Mouse (Mus musculus) liver, embryonic 14.5 days (tissue): ENCODE measurements around the gene Aifm2. TPM values are rescaled to one million over a fixed set of nuclear protein-coding genes. Genes with fewer than 3 reads are reported as not detected.

Experiments used
- ATAC-seq: fragments of 200-750 bp; cut with Nextera tagmentation; 2 replicates; pipeline ENCODE4 v1.8.0; 2017; ENCODE audit warnings: moderate number of reproducible peaks, mild to moderate bottlenecking, moderate library complexity; ENCODE audit not compliant: insufficient read depth
- DNase-seq, 3 experiments: peaks; one replicate each; pipeline ENCODE4 v3.0.0-alpha.2; 2012 to 2013; ENCODE audit warnings: low read depth in 3 of 3, low spot score in 3 of 3
- H3K27ac ChIP-seq: fragments of 300-500 bp; sonication (generic); 2 replicates; pipeline ENCODE4 v1.5.1; 2014; ENCODE audit warnings: moderate library complexity, mild to moderate bottlenecking, control low read depth, inconsistent platforms
- H3K27me3 ChIP-seq: fragments of 300-500 bp; sonication (generic); 2 replicates; pipeline ENCODE4 v1.6.1; 2014; ENCODE audit warnings: mild to moderate bottlenecking, low read length, moderate library complexity; ENCODE audit not compliant: control insufficient read depth, insufficient read depth
- H3K36me3 ChIP-seq: fragments of 300-500 bp; sonication (generic); replicated peaks from 2 replicates; pipeline ENCODE4 v1.6.1; 2014; ENCODE audit warnings: low read depth; ENCODE audit not compliant: control insufficient read depth, insufficient read depth
- H3K4me1 ChIP-seq, 2 experiments: fragments of 200-500 bp in 1 of 2; fragments of 300-500 bp in 1 of 2; sonication (generic) in 1 of 2; replicated peaks; 2 replicates each; pipeline ENCODE4 v1.6.1; 2012 to 2014; ENCODE audit warnings: antibody characterized with exemption in 1 of 2, inconsistent platforms in 1 of 2, low read length in 1 of 2; ENCODE audit not compliant: control insufficient read depth in 2 of 2, insufficient read depth in 2 of 2
- H3K4me2 ChIP-seq: fragments of 300-500 bp; sonication (generic); 2 replicates; pipeline ENCODE4 v1.6.1; 2014; ENCODE audit warnings: low read depth, mild to moderate bottlenecking, control low read depth, moderate library complexity
- H3K4me3 ChIP-seq, 2 experiments: fragments of 200-500 bp in 1 of 2; fragments of 300-500 bp in 1 of 2; sonication (generic) in 1 of 2; 2 replicates each; pipeline ENCODE4 v1.5.1; 2012 to 2014; ENCODE audit warnings: low read depth in 2 of 2, low read length in 2 of 2, mild to moderate bottlenecking in 2 of 2, control low read depth in 1 of 2, inconsistent platforms in 1 of 2, moderate library complexity in 1 of 2; ENCODE audit not compliant: insufficient read depth in 1 of 2
- H3K9ac ChIP-seq: fragments of 300-500 bp; sonication (generic); replicated peaks from 2 replicates; pipeline ENCODE4 v1.6.1; 2014; ENCODE audit warnings: mild to moderate bottlenecking, control low read depth, moderate library complexity
- H3K9me3 ChIP-seq: fragments of 300-500 bp; sonication (generic); 2 replicates; pipeline ENCODE4 v1.6.1; 2016; ENCODE audit warnings: low read length, mixed read lengths; ENCODE audit not compliant: control insufficient read depth
- CTCF ChIP-seq: IDR thresholded peaks from 2 replicates; pipeline ENCODE4 v1.5.1; 2016; ENCODE audit warnings: antibody characterized with exemption, low read depth, control low read depth
- EP300 ChIP-seq: IDR thresholded peaks from 2 replicates; pipeline ENCODE4 v1.6.1; 2016; ENCODE audit warnings: antibody characterized with exemption, low read depth
- WGBS: fragments of 180-500 bp; shearing (Covaris S2); extraction: QIAGEN DNeasy Blood & Tissue Kit; methylation state at CpG from one replicate; pipeline ENCODE4 v1.1.7; 2014; ENCODE audit not compliant: insufficient replicate concordance; 5-methylcytosine and 5-hydroxymethylcytosine counted together
- polyA plus RNA-seq, 2 experiments: library from polyadenylated mRNA; depleted of rRNA in 1 of 2; stranded (reverse) in 1 of 2; unstranded in 1 of 2; fragments of >200 nt; fragmentation: Nextera tagmentation in 1 of 2; extraction: Ambion mirVana in 1 of 2; gene quantifications; 2 replicates each; pipeline versions ENCODE4 v1.2.1 to v1.2.3; 2012 to 2014

The Aifm2 gene
- polyA plus RNA-seq, 2 experiments = 2.1 to 2.7 TPM

GRCm38 (mm10) chr10:61738126-61738525, 23.1 kb downstream of the Aifm2 start:
- DNase-seq = no peak
- no peak overlapping the region for H3K4me2 ChIP-seq
- H3K4me1 ChIP-seq = no peaks in the 10 kb centered on the region
- H3K9ac ChIP-seq = no peak overlapping the region
- H3K27me3 ChIP-seq = no peaks in the 10 kb centered on the region
- TF ChIP-seq EP300 (no peak), CTCF (no peak)
- ATAC-seq = no peak
- no peak overlapping the region for H3K27ac ChIP-seq
- no peaks in the 10 kb centered on the region for H3K9me3 ChIP-seq
- 69% methylated on average over 4 of the region's 4 CpGs for WGBS
- no peak overlapping the region for H3K4me3 ChIP-seq
- H3K36me3 ChIP-seq = no peaks in the 10 kb centered on the region

GRCm38 (mm10) chr10:61741306-61741705, 26.2 kb downstream of the Aifm2 start:
- H3K4me2 ChIP-seq = no peak overlapping the region
- no peak overlapping the region for H3K27ac ChIP-seq
- H3K27me3 ChIP-seq = no peaks in the 10 kb centered on the region
- H3K4me1 ChIP-seq = no peaks in the 10 kb centered on the region
- no peak overlapping the region for H3K9ac ChIP-seq
- no peaks in the 10 kb centered on the region; the same call in 1 of the 2 replicates for H3K9me3 ChIP-seq
- WGBS = 47% methylated on average over 1 of the region's 1 CpGs
- no peak overlapping the region for H3K4me3 ChIP-seq
- DNase-seq = no peak
- H3K36me3 ChIP-seq = no peaks in the 10 kb centered on the region
- no peak for TF ChIP-seq CTCF
- ATAC-seq = no peak

- Histone ChIP-seq H3K36me3 (no peaks in the 10 kb centered on the region), H3K4me2 (no peak overlapping the region), H3K4me3 (no peak overlapping the region), H3K27me3 (no peaks in the 10 kb centered on the region), H3K9me3 (no peaks in the 10 kb centered on the region; the same call in 1 of the 2 replicates), H3K9ac (no peak overlapping the region), H3K27ac (no peak overlapping the region), H3K4me1 (no peaks in the 10 kb centered on the region)
- no peak for TF ChIP-seq EP300
- no peak for TF ChIP-seq CTCF
- WGBS = 61% methylated on average over 4 of the region's 4 CpGs
- DNase-seq = no peak
- ATAC-seq = no peak
These were observed 26.8 kb downstream of the Aifm2 start for GRCm38 (mm10) chr10:61741873-61742272.

- Histone ChIP-seq H3K36me3 (no peaks in the 10 kb centered on the region), H3K4me2 (no peak overlapping the region), H3K4me3 (no peak overlapping the region), H3K9me3 (no peaks in the 10 kb centered on the region; the same call in 1 of the 2 replicates), H3K9ac (no peak overlapping the region), H3K27me3 (no peaks in the 10 kb centered on the region), H3K27ac (no peak overlapping the region), H3K4me1 (no peaks in the 10 kb centered on the region)
- no peak for TF ChIP-seq CTCF
- TF ChIP-seq EP300 = no peak
- DNase-seq = no peak
- ATAC-seq = no peak
- WGBS = 75% methylated on average over 8 of the region's 8 CpGs
These were observed 27.3 kb downstream of the Aifm2 start for GRCm38 (mm10) chr10:61742336-61742735.

- Histone ChIP-seq H3K27me3 (no peaks in the 10 kb centered on the region), H3K4me1 (no peaks in the 10 kb centered on the region), H3K4me2 (no peak overlapping the region), H3K27ac (no peak overlapping the region), H3K9ac (no peak overlapping the region), H3K9me3 (no peaks in the 10 kb centered on the region; the same call in 1 of the 2 replicates), H3K36me3 (no peaks in the 10 kb centered on the region), H3K4me3 (no peak overlapping the region)
- no peak for DNase-seq
- WGBS = 71% methylated on average over 4 of the region's 4 CpGs
- ATAC-seq = no peak
- TF ChIP-seq EP300 = no peak
- peak; percentile 68 for TF ChIP-seq CTCF
These were observed 30.1 kb downstream of the Aifm2 start for GRCm38 (mm10) chr10:61745133-61745532.
